Mouse (Mus musculus): ENCODE measurements at regions not wholly inside any gene's neighbourhood (a gene's known extent, or its start where the extent isn't known, plus 50 kb on each side); places are given as distances from the start of the nearest gene placed in this dataset.

- no peak for DNase-seq (ENCODE audit: low spot score)
Observed at GRCm38 (mm10) chr16:51675101-51675500, 355.9 kb upstream of the Cblb start.

GRCm38 (mm10) chr16:51675988-51676387 lies 355.0 kb upstream of the Cblb start:
- no peak for DNase-seq (ENCODE audit: low spot score)

GRCm38 (mm10) chr16:51690861-51691260 lies 340.2 kb upstream of the Cblb start:
- no peak for DNase-seq (ENCODE audit: low spot score)

GRCm38 (mm10) chr16:51705026-51705425 lies 326.0 kb upstream of the Cblb start:
- no peak for DNase-seq (ENCODE audit: low spot score)

GRCm38 (mm10) chr16:51718695-51719094 lies 312.3 kb upstream of the Cblb start:
- DNase-seq (ENCODE audit: low spot score): no peak

GRCm38 (mm10) chr16:51719637-51720036 lies 311.4 kb upstream of the Cblb start:
- DNase-seq (ENCODE audit: low spot score): no peak

- no peak for DNase-seq (ENCODE audit: low spot score)
Observed at GRCm38 (mm10) chr16:51722682-51723081, 308.3 kb upstream of the Cblb start.

- no peak for DNase-seq (ENCODE audit: low spot score)
Observed at GRCm38 (mm10) chr16:51741875-51742274, 289.1 kb upstream of the Cblb start.

GRCm38 (mm10) chr16:51751878-51752277 lies 279.1 kb upstream of the Cblb start:
- no peak for DNase-seq (ENCODE audit: low spot score)

- DNase-seq (ENCODE audit: low spot score): no peak
Observed at GRCm38 (mm10) chr16:51758361-51759227, 272.4 kb upstream of the Cblb start.

- no peak for DNase-seq (ENCODE audit: low spot score)
Observed at GRCm38 (mm10) chr16:51759228-51759647, 271.8 kb upstream of the Cblb start.

- DNase-seq (ENCODE audit: low spot score): no peak
Observed at GRCm38 (mm10) chr16:51767556-51767955, 263.5 kb upstream of the Cblb start.

- no peak for DNase-seq (ENCODE audit: low spot score)
Observed at GRCm38 (mm10) chr16:51778920-51779319, 252.1 kb upstream of the Cblb start.

- DNase-seq (ENCODE audit: low spot score): no peak
Observed at GRCm38 (mm10) chr16:51795003-51795402, 236.0 kb upstream of the Cblb start.

GRCm38 (mm10) chr16:51807323-51807722 lies 223.7 kb upstream of the Cblb start:
- no peak for DNase-seq (ENCODE audit: low spot score)

GRCm38 (mm10) chr16:51809120-51809519 lies 221.9 kb upstream of the Cblb start:
- peak; percentile 1 for DNase-seq (ENCODE audit: low spot score)

- DNase-seq (ENCODE audit: low spot score): no peak
Observed at GRCm38 (mm10) chr16:51811073-51811472, 220.0 kb upstream of the Cblb start.

GRCm38 (mm10) chr16:51842770-51843169 lies 188.3 kb upstream of the Cblb start:
- no peak for DNase-seq (ENCODE audit: low spot score)

GRCm38 (mm10) chr16:51845539-51845938 lies 185.5 kb upstream of the Cblb start:
- DNase-seq (ENCODE audit: low spot score): no peak

- DNase-seq (ENCODE audit: low spot score): no peak
Observed at GRCm38 (mm10) chr16:51880711-51881110, 150.3 kb upstream of the Cblb start.

GRCm38 (mm10) chr16:51881127-51881526 lies 149.9 kb upstream of the Cblb start:
- no peak for DNase-seq (ENCODE audit: low spot score)

- DNase-seq (ENCODE audit: low spot score): no peak
Observed at GRCm38 (mm10) chr16:51883813-51884212, 147.2 kb upstream of the Cblb start.

GRCm38 (mm10) chr16:51887496-51887895 lies 143.5 kb upstream of the Cblb start:
- DNase-seq (ENCODE audit: low spot score): no peak

GRCm38 (mm10) chr16:51905588-51905987 lies 125.4 kb upstream of the Cblb start:
- DNase-seq (ENCODE audit: low spot score): no peak
